ENCODE assay signal across 8 mouse cellular contexts in the genomic region with DNA sequence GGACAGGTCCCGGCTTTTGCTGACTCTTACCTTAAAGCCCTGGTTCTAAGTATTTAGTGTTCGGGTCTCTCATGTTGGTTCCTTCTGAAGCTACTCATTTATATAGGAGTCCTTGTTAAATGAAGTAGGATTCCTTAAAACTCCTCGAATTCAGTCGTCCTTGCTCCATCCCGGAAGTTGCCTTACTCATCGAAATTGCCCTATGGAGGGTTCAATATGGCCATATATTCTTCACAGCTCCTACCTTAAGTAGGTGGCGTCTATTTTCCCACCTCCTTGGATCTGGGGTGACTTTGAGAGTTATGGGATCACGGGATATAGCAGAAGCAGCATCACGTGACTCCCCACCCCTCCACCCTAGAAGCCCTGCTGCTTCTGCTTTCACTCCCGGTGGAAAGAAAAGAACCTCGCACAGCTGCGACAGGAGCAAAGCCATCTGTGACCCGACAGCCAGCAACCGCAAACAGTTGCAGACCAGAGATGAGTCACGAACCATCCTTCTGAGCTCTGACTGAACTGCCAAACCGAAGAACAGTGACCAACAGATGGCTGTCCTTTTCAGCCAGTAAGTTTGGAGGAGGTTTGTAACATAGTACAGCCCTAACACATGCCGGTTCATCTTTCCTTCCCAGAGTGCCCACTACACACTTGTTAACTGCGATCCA. TPM values are rescaled to one million over a fixed set of nuclear protein-coding genes. Genes with fewer than 3 reads are reported as not detected.
DNase-seq lines count a peak whose midpoint lies in the region; ATAC-seq and TF ChIP-seq lines count a peak whose summit lies in the region.

No protein-coding gene starts in this region.

- no peaks in the 10 kb centered on the region for H3K9me3 ChIP-seq in forebrain, embryonic 10.5 days
- no peaks in the 10 kb centered on the region for H3K9me3 ChIP-seq in forebrain, embryonic 11.5 days (ENCODE audit: control insufficient read depth, low read length)
- H3K9me3 ChIP-seq in heart, embryonic 11.5 days (replicated peaks; ENCODE audit: control insufficient read depth, low read length), result no peaks in the 10 kb centered on the region
- no peaks in the 10 kb centered on the region for H3K9me3 ChIP-seq in kidney, embryonic 14.5 days (ENCODE audit: control insufficient read depth, low read length)
- no peaks in the 10 kb centered on the region for H3K9me3 ChIP-seq in midbrain, postnatal 0 days (ENCODE audit: low read length)

- TF ChIP-seq POLR2A in thymus, adult 2 months (IDR thresholded peaks at IDR 0.05; ENCODE audit: control insufficient read depth, extremely low read depth, insufficient read depth, low read length, poor library complexity), result no peak

- H3K4me1 ChIP-seq in forebrain, embryonic 10.5 days, result 0 out of 2 replicates have a peak, but pooled peaks cover 7% of the 10 kb centered on the region
- 0 out of 2 replicates have a peak, but pooled peaks cover 2% of the 10 kb centered on the region for H3K4me1 ChIP-seq in forebrain, embryonic 11.5 days (replicated peaks; ENCODE audit: control insufficient read depth, insufficient read depth, low read length)
- H3K4me1 ChIP-seq in brown adipose tissue, adult 24 weeks (ENCODE audit: control insufficient read depth, insufficient read depth, insufficient read length, low read length), result no peaks in the 10 kb centered on the region
- H3K4me1 ChIP-seq in heart, embryonic 11.5 days (ENCODE audit: control insufficient read depth, insufficient read depth, low read length), result no peaks in the 10 kb centered on the region
- no peaks in the 10 kb centered on the region for H3K4me1 ChIP-seq in kidney, embryonic 14.5 days (ENCODE audit: control insufficient read depth, insufficient read depth, low read length)
- no peaks in the 10 kb centered on the region for H3K4me1 ChIP-seq in midbrain, postnatal 0 days (ENCODE audit: insufficient read depth, low read length)
- peaks cover 17% of the 10 kb centered on the region for H3K4me1 ChIP-seq in thymus, adult 2 months (replicated peaks; ENCODE audit: control insufficient read depth, insufficient read depth, low read length)

- no peaks in the 10 kb centered on the region for H3K36me3 ChIP-seq in forebrain, embryonic 10.5 days (replicated peaks)
- H3K36me3 ChIP-seq in forebrain, embryonic 11.5 days (ENCODE audit: control insufficient read depth, insufficient read depth, low read length), result no peaks in the 10 kb centered on the region
- H3K36me3 ChIP-seq in heart, embryonic 11.5 days (ENCODE audit: control insufficient read depth, insufficient read depth, low read length), result no peaks in the 10 kb centered on the region
- no peaks in the 10 kb centered on the region for H3K36me3 ChIP-seq in kidney, embryonic 14.5 days (ENCODE audit: control insufficient read depth, insufficient read depth, low read length)
- H3K36me3 ChIP-seq in midbrain, postnatal 0 days (ENCODE audit: insufficient read depth, low read length), result no peaks in the 10 kb centered on the region
- H3K36me3 ChIP-seq in thymus, adult 2 months (ENCODE audit: control insufficient read depth, insufficient read depth, low read length), result no peaks in the 10 kb centered on the region

- H3K27ac ChIP-seq in forebrain, embryonic 10.5 days, result peak overlapping the region; percentile 15; the same call in 1 of the 2 replicates
- H3K27ac ChIP-seq in forebrain, embryonic 11.5 days (ENCODE audit: low read depth, low read length), result no peak overlapping the region
- peak overlapping the region; percentile 23; the same call in 1 of the 2 replicates for H3K27ac ChIP-seq in brown adipose tissue, adult 24 weeks (replicated peaks; ENCODE audit: low read depth, low read length)
- H3K27ac ChIP-seq in heart, embryonic 11.5 days (ENCODE audit: low read depth, low read length), result no peak overlapping the region
- H3K27ac ChIP-seq in kidney, embryonic 14.5 days (ENCODE audit: low read depth, low read length), result no peak overlapping the region
- no peak overlapping the region for H3K27ac ChIP-seq in midbrain, postnatal 0 days (ENCODE audit: low read depth, low read length)
- peak overlapping the region; percentile 51 for H3K27ac ChIP-seq in thymus, adult 2 months (ENCODE audit: control insufficient read depth, insufficient read depth, low read length)

- H3K9ac ChIP-seq in forebrain, embryonic 11.5 days (ENCODE audit: low read length), result no peak overlapping the region
- H3K9ac ChIP-seq in heart, embryonic 11.5 days (ENCODE audit: low read depth, low read length), result 0 out of 2 replicates have a peak overlapping the region, but pooled peaks have one; percentile 10
- H3K9ac ChIP-seq in kidney, embryonic 14.5 days (ENCODE audit: low read depth, low read length), result no peak overlapping the region
- no peak overlapping the region for H3K9ac ChIP-seq in midbrain, postnatal 0 days (replicated peaks; ENCODE audit: low read length, poor library complexity, severe bottlenecking)

- no peak for ATAC-seq in forebrain, embryonic 11.5 days (replicated peaks; ENCODE audit: low FRiP score)
- ATAC-seq in heart, embryonic 11.5 days (replicated peaks; ENCODE audit: insufficient number of reproducible peaks, low FRiP score, low TSS enrichment), result no peak
- ATAC-seq in kidney, embryonic 14.5 days (ENCODE audit: low FRiP score, low TSS enrichment), result peak; percentile 63; the same call in 1 of the 2 replicates
- peak; percentile 31; the same call in 1 of the 2 replicates for ATAC-seq in midbrain, postnatal 0 days (ENCODE audit: low FRiP score)

- no peak for DNase-seq in forebrain, embryonic 10.5 days (ENCODE audit: extremely low spot score, low spot score)
- DNase-seq in forebrain, embryonic 11.5 days (ENCODE audit: low spot score), result no peak
- peak; percentile 42 for DNase-seq in liver
- DNase-seq in midbrain, postnatal 0 days (ENCODE audit: low spot score), result peak; percentile 51
- DNase-seq in thymus, adult 2 months, result peak; percentile 38

- 72% methylated on average over 18 of the region's 18 CpGs for WGBS in forebrain, embryonic 10.5 days
- WGBS in forebrain, embryonic 11.5 days, result 71% methylated on average over 18 of the region's 18 CpGs
- WGBS in heart, embryonic 11.5 days (ENCODE audit: insufficient replicate concordance), result 51% methylated on average over 18 of the region's 18 CpGs
- 42% methylated on average over 18 of the region's 18 CpGs for WGBS in kidney, embryonic 14.5 days
- 59% methylated on average over 18 of the region's 18 CpGs for WGBS in midbrain, postnatal 0 days
- WGBS in thymus, adult 2 months, result 25% methylated on average over 18 of the region's 18 CpGs

- H3K4me3 ChIP-seq in forebrain, embryonic 10.5 days, result no peak overlapping the region
- H3K4me3 ChIP-seq in forebrain, embryonic 11.5 days (ENCODE audit: low read depth, low read length), result no peak overlapping the region
- H3K4me3 ChIP-seq in brown adipose tissue, adult 24 weeks (ENCODE audit: insufficient read depth, low read depth, low read length), result peak overlapping the region; percentile 40
- H3K4me3 ChIP-seq in heart, embryonic 11.5 days (ENCODE audit: low read depth, low read length), result no peak overlapping the region
- H3K4me3 ChIP-seq in kidney, embryonic 14.5 days (ENCODE audit: low read length), result peak overlapping the region; percentile 9; the same call in 1 of the 2 replicates
- H3K4me3 ChIP-seq in midbrain, postnatal 0 days (ENCODE audit: low read depth, low read length), result no peak overlapping the region
- H3K4me3 ChIP-seq in thymus, adult 2 months (ENCODE audit: control insufficient read depth, insufficient read depth, low read length), result peak overlapping the region; percentile 38

- no peaks in the 10 kb centered on the region for H3K27me3 ChIP-seq in forebrain, embryonic 10.5 days (ENCODE audit: poor library complexity, severe bottlenecking)
- no peaks in the 10 kb centered on the region for H3K27me3 ChIP-seq in forebrain, embryonic 11.5 days (ENCODE audit: control insufficient read depth, insufficient read depth, low read length)
- no peaks in the 10 kb centered on the region for H3K27me3 ChIP-seq in heart, embryonic 11.5 days (ENCODE audit: control insufficient read depth, insufficient read depth, low read length)
- no peaks in the 10 kb centered on the region for H3K27me3 ChIP-seq in kidney, embryonic 14.5 days (ENCODE audit: control insufficient read depth, insufficient read depth, low read length)
- no peaks in the 10 kb centered on the region for H3K27me3 ChIP-seq in midbrain, postnatal 0 days (ENCODE audit: insufficient read depth, low read length)
- no peaks in the 10 kb centered on the region for H3K27me3 ChIP-seq in thymus, adult 2 months (ENCODE audit: control insufficient read depth, insufficient read depth, low read length)

- TF ChIP-seq CTCF in midbrain, postnatal 0 days (IDR thresholded peaks at IDR 0.05), result no peak
- no peak for TF ChIP-seq CTCF in thymus, adult 2 months (IDR thresholded peaks at IDR 0.05; ENCODE audit: borderline replicate concordance, control insufficient read depth, extremely low read depth, insufficient read depth, low read length, poor library complexity)

- no peak overlapping the region for H3K4me2 ChIP-seq in forebrain, embryonic 11.5 days (ENCODE audit: low read depth, low read length, severe bottlenecking)
- H3K4me2 ChIP-seq in heart, embryonic 11.5 days, result peak overlapping the region; percentile 39
- peak overlapping the region; percentile 13; the same call in 1 of the 2 replicates for H3K4me2 ChIP-seq in kidney, embryonic 14.5 days (replicated peaks; ENCODE audit: low read depth, low read length)
- H3K4me2 ChIP-seq in midbrain, postnatal 0 days (ENCODE audit: low read depth, low read length, poor library complexity, severe bottlenecking), result no peak overlapping the region

RNA-seq across cellular contexts. Expression of gene Gm47996, which starts 40.7 kb away (rescaled TPM):
- polyA plus RNA-seq in forebrain, embryonic 10.5 days (2016; fragmentation: Nextera tagmentation; extraction: Ambion mirVana), result not detected in 2 replicates
- not detected in 2 replicates for polyA plus RNA-seq in forebrain, embryonic 11.5 days (2014; fragmentation: Nextera tagmentation; extraction: Ambion mirVana)
- polyA plus RNA-seq in brown adipose tissue, adult 24 weeks (2012; ENCODE audit: insufficient read depth, insufficient read length, missing spikeins), result not detected in 2 replicates
- 0.70 TPM in 1 of 2 replicates, not detected in the other for polyA plus RNA-seq in heart, embryonic 11.5 days (2014; fragmentation: Nextera tagmentation; extraction: Ambion mirVana)
- not detected in 2 replicates for polyA plus RNA-seq in kidney, embryonic 14.5 days (2014; fragmentation: Nextera tagmentation; extraction: Ambion mirVana)
- not detected in 2 replicates for total RNA-seq in midbrain, postnatal 0 days (2014; rRNA removed)
- not detected in 2 replicates for polyA plus RNA-seq in midbrain, postnatal 0 days (2015; fragmentation: Nextera tagmentation; extraction: Ambion mirVana)
- not detected in 2 replicates for polyA plus RNA-seq in thymus, adult 2 months (2012; rRNA removed)

RNA-seq across cellular contexts. Expression of gene 3110040M04Rik, which starts 46.7 kb away (rescaled TPM):
- not detected in 2 replicates for polyA plus RNA-seq in forebrain, embryonic 10.5 days (2016; fragmentation: Nextera tagmentation; extraction: Ambion mirVana)
- polyA plus RNA-seq in forebrain, embryonic 11.5 days (2014; fragmentation: Nextera tagmentation; extraction: Ambion mirVana), result not detected in 2 replicates
- polyA plus RNA-seq in brown adipose tissue, adult 24 weeks (2012; ENCODE audit: insufficient read depth, insufficient read length, missing spikeins), result not detected in 2 replicates
- polyA plus RNA-seq in heart, embryonic 11.5 days (2014; fragmentation: Nextera tagmentation; extraction: Ambion mirVana), result 0.68 and 1.1 TPM in 2 replicates
- 0.58 and 0.76 TPM in 2 replicates for polyA plus RNA-seq in kidney, embryonic 14.5 days (2014; fragmentation: Nextera tagmentation; extraction: Ambion mirVana)
- not detected in 2 replicates for total RNA-seq in midbrain, postnatal 0 days (2014; rRNA removed)
- not detected in 2 replicates for polyA plus RNA-seq in midbrain, postnatal 0 days (2015; fragmentation: Nextera tagmentation; extraction: Ambion mirVana)
- polyA plus RNA-seq in thymus, adult 2 months (2012; rRNA removed), result not detected in 2 replicates

RNA-seq across cellular contexts. Expression of gene Gm47995, which starts 52.4 kb away (rescaled TPM):
- not detected in 2 replicates for polyA plus RNA-seq in forebrain, embryonic 10.5 days (2016; fragmentation: Nextera tagmentation; extraction: Ambion mirVana)
- not detected in 2 replicates for polyA plus RNA-seq in forebrain, embryonic 11.5 days (2014; fragmentation: Nextera tagmentation; extraction: Ambion mirVana)
- not detected in 2 replicates for polyA plus RNA-seq in brown adipose tissue, adult 24 weeks (2012; ENCODE audit: insufficient read depth, insufficient read length, missing spikeins)
- 0.90 and 1.4 TPM in 2 replicates for polyA plus RNA-seq in heart, embryonic 11.5 days (2014; fragmentation: Nextera tagmentation; extraction: Ambion mirVana)
- 0.34 TPM in 1 of 2 replicates, not detected in the other for polyA plus RNA-seq in kidney, embryonic 14.5 days (2014; fragmentation: Nextera tagmentation; extraction: Ambion mirVana)
- not detected in 2 replicates for total RNA-seq in midbrain, postnatal 0 days (2014; rRNA removed)
- polyA plus RNA-seq in midbrain, postnatal 0 days (2015; fragmentation: Nextera tagmentation; extraction: Ambion mirVana), result not detected in 2 replicates
- not detected in 2 replicates for polyA plus RNA-seq in thymus, adult 2 months (2012; rRNA removed)

RNA-seq across cellular contexts. Expression of gene Gm8947, which starts 58.5 kb away (rescaled TPM):
- 0.14 and 0.42 TPM in 2 replicates for polyA plus RNA-seq in forebrain, embryonic 10.5 days (2016; fragmentation: Nextera tagmentation; extraction: Ambion mirVana)
- polyA plus RNA-seq in forebrain, embryonic 11.5 days (2014; fragmentation: Nextera tagmentation; extraction: Ambion mirVana), result 0.16 and 0.19 TPM in 2 replicates
- not detected in 2 replicates for polyA plus RNA-seq in brown adipose tissue, adult 24 weeks (2012; ENCODE audit: insufficient read depth, insufficient read length, missing spikeins)
- 0.48 and 1.2 TPM in 2 replicates for polyA plus RNA-seq in heart, embryonic 11.5 days (2014; fragmentation: Nextera tagmentation; extraction: Ambion mirVana)
- 0.41 and 0.44 TPM in 2 replicates for polyA plus RNA-seq in kidney, embryonic 14.5 days (2014; fragmentation: Nextera tagmentation; extraction: Ambion mirVana)
- not detected in 2 replicates for total RNA-seq in midbrain, postnatal 0 days (2014; rRNA removed)
- polyA plus RNA-seq in midbrain, postnatal 0 days (2015; fragmentation: Nextera tagmentation; extraction: Ambion mirVana), result not detected in 2 replicates
- not detected in 2 replicates for polyA plus RNA-seq in thymus, adult 2 months (2012; rRNA removed)

Comparison
In these comparisons a context has a peak if more than half of its experiments do, and no peak if none do; other contexts are left out.
1. H3K27ac ChIP-seq: peak in forebrain, embryonic 10.5 days (single experiment), brown adipose tissue, adult 24 weeks (single experiment) and thymus, adult 2 months (single experiment); none in forebrain, embryonic 11.5 days (single experiment), heart, embryonic 11.5 days (single experiment), kidney, embryonic 14.5 days (single experiment) and midbrain, postnatal 0 days (single experiment).
2. DNase-seq: peak in liver (single experiment), midbrain, postnatal 0 days (single experiment) and thymus, adult 2 months (single experiment); none in forebrain, embryonic 10.5 days (single experiment) and forebrain, embryonic 11.5 days (single experiment).
3. H3K4me3 ChIP-seq: peak in brown adipose tissue, adult 24 weeks (single experiment), kidney, embryonic 14.5 days (single experiment) and thymus, adult 2 months (single experiment); none in forebrain, embryonic 10.5 days (single experiment), forebrain, embryonic 11.5 days (single experiment), heart, embryonic 11.5 days (single experiment) and midbrain, postnatal 0 days (single experiment).
4. ATAC-seq: peak in kidney, embryonic 14.5 days (single experiment) and midbrain, postnatal 0 days (single experiment); none in forebrain, embryonic 11.5 days (single experiment) and heart, embryonic 11.5 days (single experiment).
5. H3K4me2 ChIP-seq: peak in heart, embryonic 11.5 days (single experiment) and kidney, embryonic 14.5 days (single experiment); none in forebrain, embryonic 11.5 days (single experiment) and midbrain, postnatal 0 days (single experiment).